Mouse (Mus musculus) heart, embryonic 15.5 days (tissue): ENCODE measurements around the gene Pld6. TPM values are rescaled to one million over a fixed set of nuclear protein-coding genes. Genes with fewer than 3 reads are reported as not detected.

Source experiments
- ATAC-seq: fragments of 200-750 bp; cut with Nextera tagmentation; replicated peaks from 2 replicates; pipeline ENCODE4 v1.8.0; 2017; ENCODE audit warnings: low read depth, moderate TSS enrichment; ENCODE audit not compliant: insufficient number of reproducible peaks, insufficient read depth, low FRiP score
- H3K27ac ChIP-seq: fragments of 300-500 bp; sonication (generic); 2 replicates; pipeline ENCODE4 v1.5.1; 2015; ENCODE audit warnings: mild to moderate bottlenecking, inconsistent platforms
- H3K27me3 ChIP-seq: fragments of 300-500 bp; sonication (generic); 2 replicates; pipeline ENCODE4 v1.6.1; 2015; ENCODE audit warnings: inconsistent platforms
- H3K36me3 ChIP-seq: fragments of 300-500 bp; sonication (generic); 2 replicates; pipeline ENCODE4 v1.6.1; 2015; ENCODE audit warnings: mild to moderate bottlenecking, inconsistent platforms
- H3K4me1 ChIP-seq: fragments of 300-500 bp; sonication (generic); replicated peaks from 2 replicates; pipeline ENCODE4 v1.6.1; 2015; ENCODE audit warnings: inconsistent platforms
- H3K4me2 ChIP-seq: fragments of 300-500 bp; sonication (generic); 2 replicates; pipeline ENCODE4 v1.6.1; 2015; ENCODE audit warnings: inconsistent platforms, mild to moderate bottlenecking, moderate library complexity
- H3K4me3 ChIP-seq: fragments of 300-500 bp; sonication (generic); 2 replicates; pipeline ENCODE4 v1.5.1; 2015; ENCODE audit warnings: mild to moderate bottlenecking, inconsistent platforms
- H3K9ac ChIP-seq: fragments of 300-500 bp; sonication (generic); 2 replicates; pipeline ENCODE4 v1.6.1; 2015; ENCODE audit warnings: mild to moderate bottlenecking, inconsistent platforms
- H3K9me3 ChIP-seq: fragments of 300-500 bp; sonication (generic); replicated peaks from 2 replicates; pipeline ENCODE4 v1.6.1; 2016; ENCODE audit warnings: inconsistent platforms
- WGBS: fragments of 180-500 bp; shearing (Covaris S2); methylation state at CpG from one replicate; pipeline ENCODE4 v1.1.7; 2015; ENCODE audit warnings: mixed read lengths; 5-methylcytosine and 5-hydroxymethylcytosine counted together
- polyA plus RNA-seq: library from polyadenylated mRNA; unstranded; fragments of >200 nt; fragmentation: Nextera tagmentation; extraction: Ambion mirVana; gene quantifications from 2 replicates; pipeline ENCODE4 v1.2.1, GENCODE M21; 2015

The Pld6 gene
- polyA plus RNA-seq, 1 experiment from 2014 or later, result 3.4 TPM

- Histone ChIP-seq H3K4me3 (no peak overlapping the region), H3K27me3 (0 out of 2 replicates have a peak, but pooled peaks cover 3% of the 10 kb centered on the region), H3K27ac (no peak overlapping the region), H3K4me2 (no peak overlapping the region), H3K36me3 (no peaks in the 10 kb centered on the region; the same call in 1 of the 2 replicates), H3K9ac (no peak overlapping the region), H3K9me3 (no peaks in the 10 kb centered on the region), H3K4me1 (peaks cover 28% of the 10 kb centered on the region)
- WGBS, result 72% methylated on average over 6 of the region's 6 CpGs
- no peak for ATAC-seq
Measured at GRCm38 (mm10) chr11:59783591-59783990, 3.9 kb downstream of the Pld6 start.

- H3K4me3 ChIP-seq, result no peak overlapping the region
- H3K4me2 ChIP-seq, result no peak overlapping the region
- ATAC-seq, result no peak
- H3K36me3 ChIP-seq, result peaks cover 12% of the 10 kb centered on the region
- H3K9me3 ChIP-seq, result no peaks in the 10 kb centered on the region
- H3K9ac ChIP-seq, result no peak overlapping the region
- H3K27me3 ChIP-seq, result 0 out of 2 replicates have a peak, but pooled peaks cover 3% of the 10 kb centered on the region
- peaks cover 22% of the 10 kb centered on the region for H3K4me1 ChIP-seq
- H3K27ac ChIP-seq, result no peak overlapping the region
- WGBS, result 84% methylated on average over 7 of the region's 7 CpGs
Measured at GRCm38 (mm10) chr11:59782091-59782590, 5.3 kb downstream of the Pld6 start.

GRCm38 (mm10) chr11:59780241-59780640 is 7.2 kb downstream of the Pld6 start:
- Histone ChIP-seq H3K9ac (no peak overlapping the region), H3K27ac (no peak overlapping the region)

GRCm38 (mm10) chr11:59779406-59779805 is 8.0 kb downstream of the Pld6 start:
- Histone ChIP-seq H3K4me1 (peaks cover 14% of the 10 kb centered on the region), H3K36me3 (peaks cover 38% of the 10 kb centered on the region), H3K4me3 (no peak overlapping the region), H3K4me2 (no peak overlapping the region), H3K27ac (no peak overlapping the region), H3K9me3 (no peaks in the 10 kb centered on the region), H3K27me3 (no peaks in the 10 kb centered on the region), H3K9ac (no peak overlapping the region)
- 73% methylated on average over 4 of the region's 4 CpGs for WGBS
- ATAC-seq, result no peak

More at GRCm38 (mm10) chr11:59780241-59780640, 7.2 kb downstream of the Pld6 start:
- peaks cover 29% of the 10 kb centered on the region for H3K36me3 ChIP-seq
- H3K4me2 ChIP-seq, result no peak overlapping the region
- H3K4me1 ChIP-seq, result peaks cover 14% of the 10 kb centered on the region
- no peak overlapping the region for H3K4me3 ChIP-seq
- H3K9me3 ChIP-seq, result no peaks in the 10 kb centered on the region
- no peaks in the 10 kb centered on the region for H3K27me3 ChIP-seq
- ATAC-seq, result no peak
- 66% methylated on average over 4 of the region's 4 CpGs for WGBS

DNA sequence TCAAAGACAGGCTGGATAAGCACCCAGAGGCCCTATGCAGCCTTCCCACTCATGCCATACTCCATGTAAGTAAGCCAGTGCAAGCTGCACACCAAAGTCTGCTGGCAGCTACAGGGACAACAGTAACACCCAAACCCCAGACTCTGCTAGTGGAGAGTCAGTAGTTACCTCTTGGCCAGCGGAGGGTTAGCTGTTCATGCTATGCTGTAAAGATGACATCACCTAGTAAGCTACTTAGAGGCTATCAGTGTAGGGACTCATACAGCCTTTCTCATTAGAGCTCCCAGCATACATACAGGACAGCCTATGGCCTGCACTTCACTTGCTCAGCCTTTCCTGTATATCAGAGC is 8.6 kb downstream of the Pld6 start:
- Histone ChIP-seq H3K27ac (no peak overlapping the region), H3K4me1 (peaks cover 14% of the 10 kb centered on the region), H3K36me3 (peaks cover 43% of the 10 kb centered on the region), H3K27me3 (no peaks in the 10 kb centered on the region), H3K4me3 (no peak overlapping the region), H3K9me3 (no peaks in the 10 kb centered on the region), H3K4me2 (no peak overlapping the region), H3K9ac (no peak overlapping the region)
- 53% methylated on average over 1 of the region's 1 CpGs for WGBS
- ATAC-seq, result 0 out of 2 replicates have a peak, but pooled peaks have one; percentile 14

DNA sequence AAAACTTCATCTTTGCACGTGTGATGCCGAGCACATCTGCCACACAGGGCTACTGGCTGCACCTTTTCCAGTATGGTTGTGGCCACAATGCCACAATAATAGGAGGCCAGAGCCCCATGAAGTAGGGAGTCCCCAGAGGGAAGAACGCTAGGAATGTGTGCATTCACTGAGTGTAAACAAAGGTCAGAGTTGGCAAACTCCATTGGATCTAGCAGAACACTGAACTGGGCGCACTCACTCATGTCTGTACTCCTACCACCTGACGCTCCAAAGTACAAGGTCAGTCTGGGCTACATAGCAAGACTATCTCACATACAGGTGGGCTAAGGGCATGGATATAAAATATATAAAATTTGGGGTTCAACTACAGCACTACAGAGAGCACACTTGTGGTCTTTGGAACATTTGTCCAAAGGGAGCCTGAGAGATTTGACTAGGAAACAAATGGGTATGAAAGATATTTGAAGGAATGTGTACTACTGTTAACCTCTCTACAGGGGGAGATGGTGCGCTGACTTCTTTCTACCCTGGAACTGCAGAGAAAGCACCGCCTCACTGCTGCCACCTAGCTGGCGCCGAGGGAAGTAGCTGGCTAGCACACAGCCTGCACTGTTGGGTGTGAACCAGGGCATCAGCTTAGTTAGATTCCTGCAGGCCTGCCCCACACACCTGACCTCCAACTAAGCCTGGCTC is 9.1 kb downstream of the Pld6 start:
- Histone ChIP-seq H3K4me1 (peaks cover 14% of the 10 kb centered on the region), H3K9ac (no peak overlapping the region), H3K36me3 (peaks cover 48% of the 10 kb centered on the region), H3K27ac (no peak overlapping the region), H3K4me2 (no peak overlapping the region), H3K9me3 (no peaks in the 10 kb centered on the region), H3K27me3 (no peaks in the 10 kb centered on the region), H3K4me3 (no peak overlapping the region)
- 52% methylated on average over 9 of the region's 9 CpGs for WGBS
- 0 out of 2 replicates have a peak, but pooled peaks have one; percentile 50 for ATAC-seq

- H3K4me1 ChIP-seq, result peaks cover 12% of the 10 kb centered on the region
- no peak overlapping the region for H3K4me3 ChIP-seq
- H3K9ac ChIP-seq, result no peak overlapping the region
- no peaks in the 10 kb centered on the region for H3K27me3 ChIP-seq
- WGBS, result 75% methylated on average over 5 of the region's 5 CpGs
- H3K4me2 ChIP-seq, result no peak overlapping the region
- no peaks in the 10 kb centered on the region for H3K9me3 ChIP-seq
- peaks cover 51% of the 10 kb centered on the region for H3K36me3 ChIP-seq
- H3K27ac ChIP-seq, result no peak overlapping the region
- no peak for ATAC-seq
Measured at GRCm38 (mm10) chr11:59777259-59777658, 10.2 kb downstream of the Pld6 start.

DNA sequence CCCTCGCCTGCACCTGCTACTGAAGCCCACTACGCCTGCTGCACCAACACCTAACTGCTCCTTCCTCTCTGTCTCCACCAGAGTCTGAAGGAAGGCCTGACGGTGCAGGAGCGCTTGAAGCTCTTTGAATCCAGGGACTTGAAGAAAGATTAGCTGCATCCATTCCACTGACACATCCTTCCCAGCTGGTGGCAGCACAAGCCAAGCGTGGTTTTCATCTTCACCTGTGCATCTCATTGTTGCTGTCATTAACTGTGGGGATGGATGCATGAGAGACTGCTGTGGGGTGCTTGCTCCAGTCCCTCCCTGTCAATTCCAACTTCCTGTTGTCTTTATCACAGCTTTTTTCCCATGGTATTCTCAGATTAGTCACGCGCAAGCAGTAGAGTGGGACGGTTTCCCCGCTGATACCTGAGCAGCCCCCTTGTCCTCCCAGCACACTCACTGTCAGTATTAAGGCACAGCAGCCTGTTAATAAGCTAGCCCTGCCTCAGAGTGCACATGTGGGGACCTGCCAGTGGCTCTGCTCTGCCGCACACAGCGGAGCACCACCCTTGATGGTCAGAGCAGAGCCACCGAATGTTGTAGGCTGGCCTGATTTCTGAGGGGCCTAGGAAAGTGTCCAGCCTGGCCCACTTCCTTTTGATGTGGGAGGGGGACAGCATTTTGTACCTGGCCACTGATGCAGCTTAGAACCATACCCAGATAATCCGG is 11.9 kb downstream of the Pld6 start:
- peaks cover 68% of the 10 kb centered on the region for H3K36me3 ChIP-seq
- H3K4me2 ChIP-seq, result no peak overlapping the region
- no peaks in the 10 kb centered on the region for H3K9me3 ChIP-seq
- H3K4me3 ChIP-seq, result no peak overlapping the region
- H3K4me1 ChIP-seq, result peaks cover 12% of the 10 kb centered on the region
- H3K9ac ChIP-seq, result no peak overlapping the region
- H3K27me3 ChIP-seq, result no peaks in the 10 kb centered on the region
- ATAC-seq, result no peak
- 88% methylated on average over 13 of the region's 13 CpGs for WGBS
- H3K27ac ChIP-seq, result no peak overlapping the region

GRCm38 (mm10) chr11:59774522-59774921 is 12.9 kb downstream of the Pld6 start:
- Histone ChIP-seq H3K4me1 (peaks cover 13% of the 10 kb centered on the region), H3K27ac (no peak overlapping the region), H3K4me2 (no peak overlapping the region), H3K9ac (no peak overlapping the region), H3K36me3 (peaks cover 76% of the 10 kb centered on the region), H3K9me3 (no peaks in the 10 kb centered on the region), H3K27me3 (no peaks in the 10 kb centered on the region), H3K4me3 (no peak overlapping the region)
- no peak for ATAC-seq
- 74% methylated on average over 4 of the region's 4 CpGs for WGBS

DNA sequence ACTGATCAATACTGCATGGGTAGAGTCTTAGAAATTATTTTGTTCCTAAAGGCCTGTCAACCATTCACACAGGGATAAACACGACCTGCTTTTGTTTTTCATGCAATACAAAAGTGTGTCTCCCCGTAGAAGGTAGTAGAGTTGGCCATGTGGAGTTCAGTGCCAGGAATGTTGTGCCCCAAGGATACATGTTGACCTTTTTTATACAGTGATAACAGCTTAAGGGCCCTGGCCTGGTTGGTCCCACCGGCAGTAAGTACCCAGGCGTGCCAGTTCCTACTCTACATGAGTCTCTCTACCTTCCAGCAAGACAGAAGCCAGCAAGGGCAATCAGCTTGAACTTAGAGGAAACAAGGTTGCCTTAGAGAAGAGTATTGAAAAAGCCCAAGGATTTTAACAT is 14.5 kb downstream of the Pld6 start:
- H3K27ac ChIP-seq, result no peak overlapping the region
- WGBS, result 50% methylated on average over 4 of the region's 4 CpGs
- no peak for ATAC-seq
- peaks cover 85% of the 10 kb centered on the region for H3K36me3 ChIP-seq
- H3K9me3 ChIP-seq, result no peaks in the 10 kb centered on the region
- H3K4me3 ChIP-seq, result no peak overlapping the region
- no peaks in the 10 kb centered on the region for H3K27me3 ChIP-seq
- no peak overlapping the region for H3K4me2 ChIP-seq
- peaks cover 10% of the 10 kb centered on the region for H3K4me1 ChIP-seq
- no peak overlapping the region for H3K9ac ChIP-seq

GRCm38 (mm10) chr11:59772291-59772690 is 15.2 kb downstream of the Pld6 start:
- Histone ChIP-seq H3K27me3 (no peaks in the 10 kb centered on the region), H3K27ac (no peak overlapping the region), H3K4me3 (no peak overlapping the region), H3K4me2 (no peak overlapping the region), H3K4me1 (peaks cover 10% of the 10 kb centered on the region), H3K9ac (no peak overlapping the region), H3K9me3 (no peaks in the 10 kb centered on the region), H3K36me3 (peaks cover 85% of the 10 kb centered on the region)
- no peak for ATAC-seq
- 75% methylated on average over 2 of the region's 2 CpGs for WGBS
